20 mouse cellular contexts compared by ENCODE assay signal in the genomic region with DNA sequence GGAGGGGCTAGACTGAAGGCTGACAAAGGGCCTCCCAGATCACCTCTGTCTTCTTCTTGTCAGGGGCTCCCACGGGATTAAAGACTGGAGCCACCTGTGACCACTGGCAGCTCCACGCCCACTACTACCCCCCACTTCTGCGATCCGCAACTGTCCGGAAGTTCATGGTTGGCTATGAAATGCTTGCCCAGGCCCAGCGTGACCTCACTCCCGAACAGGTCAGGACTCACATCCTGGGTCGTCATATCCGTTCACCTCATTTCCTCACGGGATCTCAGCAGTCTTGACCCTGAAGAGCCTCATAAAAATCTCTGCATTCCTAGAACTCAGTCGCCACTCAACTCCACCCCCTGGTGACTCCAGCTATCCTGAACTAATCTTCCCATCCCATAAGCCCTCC. TPM values are rescaled to one million over a fixed set of nuclear protein-coding genes. Genes with fewer than 3 reads are reported as not detected.
A peak's percentile ranks its signal among the peaks of the same experiment; 100 is the strongest.
DNase-seq lines count a peak whose midpoint lies in the region; ATAC-seq lines count a peak whose summit lies in the region.
"Had no signal": no experiment of that assay in that cellular context is flagged by ENCODE, and none has a peak within 500 bp of the region (broad histone marks: within the 10 kb centered on the region; RNA-seq: fewer than 3 reads in every experiment).

No protein-coding gene starts in this region.

- 44% methylated on average over 11 of the region's 11 CpGs for WGBS in kidney, embryonic 15.5 days

- H3K4me2 ChIP-seq in kidney, embryonic 15.5 days, result no peak overlapping the region
- H3K4me2 ChIP-seq: forebrain, embryonic 13.5 days; neural tube, embryonic 12.5 days; stomach, embryonic 15.5 days had no signal

- H3K4me1 ChIP-seq in kidney, embryonic 15.5 days, result peaks cover 68% of the 10 kb centered on the region

- no peak overlapping the region for H3K27ac ChIP-seq in kidney, embryonic 15.5 days
- H3K27ac ChIP-seq: forebrain, embryonic 13.5 days; hindbrain, embryonic 10.5 days; midbrain, embryonic 10.5 days; neural tube, embryonic 12.5 days; stomach, embryonic 15.5 days had no signal

- peaks cover 23% of the 10 kb centered on the region for H3K36me3 ChIP-seq in kidney, embryonic 15.5 days
- H3K36me3 ChIP-seq: midbrain, embryonic 10.5 days; neural tube, embryonic 12.5 days; stomach, embryonic 15.5 days had no signal

- H3K27me3 ChIP-seq in kidney, embryonic 15.5 days, result no peaks in the 10 kb centered on the region
- H3K27me3 ChIP-seq: CH12.LX; forebrain, embryonic 13.5 days; neural tube, embryonic 12.5 days; stomach, embryonic 15.5 days had no signal

- H3K9ac ChIP-seq in kidney, embryonic 15.5 days, result no peak overlapping the region
- H3K9ac ChIP-seq: forebrain, embryonic 13.5 days; neural tube, embryonic 12.5 days; stomach, embryonic 15.5 days had no signal

- H3K4me3 ChIP-seq in kidney, embryonic 15.5 days (replicated peaks), result no peak overlapping the region
- H3K4me3 ChIP-seq: forebrain, embryonic 13.5 days; hindbrain, embryonic 10.5 days; layer of hippocampus, adult 2 months; midbrain, embryonic 10.5 days; neural tube, embryonic 12.5 days; stomach, embryonic 15.5 days had no signal

- no peak for ATAC-seq in kidney, embryonic 15.5 days (replicated peaks; ENCODE audit: low FRiP score)
- ATAC-seq: forebrain, embryonic 13.5 days had no signal

- peak; percentile 18 for DNase-seq in cerebellum, adult 8-10 months
- DNase-seq in cerebellum, postnatal 14 days, result no peak
- DNase-seq in kidney, adult 18-20 months, result peak; percentile 61
- DNase-seq in adipocyte (ENCODE audit: low spot score), result peak; percentile 2
- DNase-seq in kidney, postnatal 10 days, result peak; percentile 65
- DNase-seq in urinary bladder, postnatal 4 days (ENCODE audit: low spot score in 2 of 2), result no peak
- DNase-seq: lung, adult 18-20 months; lung, postnatal 4 days; spleen, adult 18-20 months had no signal

- H3K9me3 ChIP-seq in kidney, embryonic 15.5 days (replicated peaks), result no peaks in the 10 kb centered on the region
- H3K9me3 ChIP-seq: forebrain, embryonic 13.5 days; hindbrain, embryonic 10.5 days; midbrain, embryonic 10.5 days; neural tube, embryonic 12.5 days; stomach, embryonic 15.5 days had no signal

RNA-seq across cellular contexts. Expression of gene Sigmar1, which starts 2.1 kb away (rescaled TPM):
- 79.7 and 87.4 TPM in 2 replicates for polyA plus RNA-seq in kidney, embryonic 15.5 days (2015; fragmentation: Nextera tagmentation; extraction: Ambion mirVana)

RNA-seq across cellular contexts. Expression of gene Galt, which starts 3.0 kb away (rescaled TPM):
- polyA plus RNA-seq in kidney, embryonic 15.5 days (2015; fragmentation: Nextera tagmentation; extraction: Ambion mirVana), result 50.7 and 52.5 TPM in 2 replicates

RNA-seq across cellular contexts. Expression of gene Ccl27a, which starts 16.0 kb away (rescaled TPM):
- polyA plus RNA-seq in kidney, embryonic 15.5 days (2015; fragmentation: Nextera tagmentation; extraction: Ambion mirVana), result 36.5 and 42.4 TPM in 2 replicates

RNA-seq across cellular contexts. Expression of gene Arid3c, which starts 27.1 kb away (rescaled TPM):
- polyA plus RNA-seq in kidney, embryonic 15.5 days (2015; fragmentation: Nextera tagmentation; extraction: Ambion mirVana), result 0.12 and 0.17 TPM in 2 replicates
- polyA plus RNA-seq: heart, embryonic 14.5 days; limb, embryonic 11.5 days; stomach, embryonic 15.5 days; thymus, postnatal 0 days had no signal

RNA-seq across cellular contexts. Expression of gene Dctn3, which starts 35.1 kb away (rescaled TPM):
- polyA plus RNA-seq in kidney, embryonic 15.5 days (2015; fragmentation: Nextera tagmentation; extraction: Ambion mirVana), result 128 and 132 TPM in 2 replicates

Comparison
In these comparisons a context has a peak if more than half of its experiments do, and no peak if none do; other contexts are left out.
1. DNase-seq: peak in cerebellum, adult 8-10 months (single experiment), kidney, adult 18-20 months (single experiment), adipocyte (single experiment) and kidney, postnatal 10 days (single experiment); none in cerebellum, postnatal 14 days (0 of 2) and urinary bladder, postnatal 4 days (0 of 2).